8 mouse cellular contexts compared by ENCODE assay signal in the genomic region with DNA sequence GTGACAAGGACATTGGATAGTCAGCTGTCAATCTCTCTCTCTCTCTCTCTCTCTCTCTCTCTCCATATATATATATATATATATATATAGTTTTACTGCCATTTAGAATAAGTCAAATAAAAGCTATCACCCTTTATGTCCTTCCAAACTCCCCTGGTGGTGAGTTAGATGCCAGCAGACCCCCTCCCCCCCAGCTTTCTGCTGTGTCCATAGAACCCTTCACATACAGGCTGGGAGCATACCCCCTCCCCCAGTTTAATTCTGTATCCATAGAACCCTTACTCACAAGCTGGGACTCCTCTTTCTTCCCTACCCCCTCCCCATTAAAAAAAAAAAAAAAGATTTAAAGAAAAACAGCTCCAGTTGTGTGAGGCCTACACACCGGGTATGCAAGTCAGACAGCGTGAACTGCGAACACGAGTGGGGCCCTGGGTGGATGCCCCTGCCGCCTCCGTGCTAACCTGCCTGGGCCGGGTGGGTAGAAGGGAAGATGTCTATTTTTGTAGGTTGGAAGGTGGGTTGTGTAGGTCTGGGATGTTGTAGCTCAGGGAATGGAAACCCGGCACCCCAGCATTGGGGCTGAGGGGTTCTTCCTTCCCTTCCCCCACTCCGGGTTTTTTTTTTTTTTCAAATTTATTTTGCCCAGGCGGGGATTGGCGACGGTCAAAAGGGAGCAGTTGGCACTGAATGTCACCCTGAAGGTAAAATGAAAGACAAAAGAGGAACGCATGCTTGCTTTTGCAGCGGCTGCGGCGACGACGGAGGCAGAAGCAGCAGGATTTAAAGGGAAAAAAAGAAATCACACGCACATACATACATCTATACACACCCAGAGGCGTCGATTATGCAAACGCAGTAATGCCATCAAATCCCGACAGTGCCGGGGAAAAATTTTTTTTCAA. TPM values are rescaled to one million over a fixed set of nuclear protein-coding genes. Genes with fewer than 3 reads are reported as not detected.
A peak's percentile ranks its signal among the peaks of the same experiment; 100 is the strongest.
DNase-seq lines count a peak whose midpoint lies in the region; ATAC-seq and TF ChIP-seq lines count a peak whose summit lies in the region.

No protein-coding gene starts in this region.

- WGBS in liver, embryonic 13.5 days (ENCODE audit: insufficient replicate concordance): 17% methylated on average over 24 of the region's 24 CpGs
- WGBS in stomach, postnatal 0 days: 16% methylated on average over 24 of the region's 24 CpGs

- H3K4me3 ChIP-seq in layer of hippocampus, adult 2 months: peak overlapping the region; percentile 73
- peak overlapping the region; percentile 68 for H3K4me3 ChIP-seq in cortical plate, adult 2 months (ENCODE audit: insufficient read depth, low read length)
- H3K4me3 ChIP-seq in liver, embryonic 13.5 days (replicated peaks): peak overlapping the region; percentile 53
- peak overlapping the region; percentile 48 for H3K4me3 ChIP-seq in stomach, postnatal 0 days (ENCODE audit: low read depth, low read length)

- DNase-seq in layer of hippocampus, adult 2 months (ENCODE audit: low spot score in 2 of 2): no peak
- DNase-seq in layer of hippocampus, adult 9-10 months (ENCODE audit: low spot score): no peak
- DNase-seq in heart, postnatal 4 days: peak; percentile 22
- no peak for DNase-seq in liver, embryonic 13.5 days
- DNase-seq in stomach, postnatal 0 days (ENCODE audit: low spot score): no peak
- no peak for DNase-seq in thymus, postnatal 36 days
- no peak for DNase-seq in spleen, postnatal 36 days (ENCODE audit: low spot score in 2 of 2)

- no peak for ATAC-seq in liver, embryonic 13.5 days (ENCODE audit: low read depth)
- ATAC-seq in stomach, postnatal 0 days (ENCODE audit: low FRiP score, low TSS enrichment): peak; percentile 24; the same call in 1 of the 2 replicates

- peaks cover 30% of the 10 kb centered on the region for H3K27me3 ChIP-seq in liver, embryonic 13.5 days
- no peaks in the 10 kb centered on the region for H3K27me3 ChIP-seq in stomach, postnatal 0 days (ENCODE audit: control insufficient read depth, insufficient read depth, low read length)

- H3K27ac ChIP-seq in layer of hippocampus, adult 2 months: peak overlapping the region; percentile 90
- peak overlapping the region; percentile 28; the same call in 1 of the 2 replicates for H3K27ac ChIP-seq in cortical plate, adult 2 months (ENCODE audit: insufficient read depth, low read length)
- H3K27ac ChIP-seq in liver, embryonic 13.5 days: no peak overlapping the region
- no peak overlapping the region for H3K27ac ChIP-seq in stomach, postnatal 0 days (replicated peaks)

- no peak for TF ChIP-seq POLR2A in cortical plate, adult 2 months (IDR thresholded peaks at IDR 0.05; ENCODE audit: extremely low read depth, insufficient read depth, low read length)

- no peaks in the 10 kb centered on the region for H3K36me3 ChIP-seq in liver, embryonic 13.5 days
- H3K36me3 ChIP-seq in stomach, postnatal 0 days (ENCODE audit: control insufficient read depth, insufficient read depth, low read length): no peaks in the 10 kb centered on the region

- no peaks in the 10 kb centered on the region for H3K9me3 ChIP-seq in liver, embryonic 13.5 days (replicated peaks)
- H3K9me3 ChIP-seq in stomach, postnatal 0 days (ENCODE audit: control insufficient read depth, low read length): no peaks in the 10 kb centered on the region

- TF ChIP-seq CTCF in layer of hippocampus, adult 2 months (conservative IDR thresholded peaks at IDR 0.05): peak; percentile 21
- no peak for TF ChIP-seq CTCF in cortical plate, adult 2 months (IDR thresholded peaks at IDR 0.05; ENCODE audit: extremely low read depth, insufficient read depth, low read length)
- TF ChIP-seq CTCF in stomach, postnatal 0 days (IDR thresholded peaks at IDR 0.05; ENCODE audit: low read depth): no peak

- peak overlapping the region; percentile 69 for H3K4me2 ChIP-seq in liver, embryonic 13.5 days
- peak overlapping the region; percentile 90 for H3K4me2 ChIP-seq in stomach, postnatal 0 days (replicated peaks; ENCODE audit: low read depth)

- H3K4me1 ChIP-seq in cortical plate, adult 2 months (ENCODE audit: control insufficient read depth, insufficient read depth, low read length): peaks cover 1% of the 10 kb centered on the region
- H3K4me1 ChIP-seq in liver, embryonic 13.5 days (replicated peaks): peaks cover 9% of the 10 kb centered on the region; the same call in 1 of the 2 replicates
- H3K4me1 ChIP-seq in stomach, postnatal 0 days (replicated peaks; ENCODE audit: control insufficient read depth, insufficient read depth): no peaks in the 10 kb centered on the region

- TF ChIP-seq EP300 in stomach, postnatal 0 days (optimal IDR thresholded peaks at IDR 0.05): no peak

- no peak overlapping the region for H3K9ac ChIP-seq in liver, embryonic 13.5 days
- H3K9ac ChIP-seq in stomach, postnatal 0 days (ENCODE audit: low read length): peak overlapping the region; percentile 31; the same call in 1 of the 2 replicates

RNA-seq across cellular contexts. Expression of gene Esrrg, which starts 42.4 kb away (rescaled TPM):
- total RNA-seq in layer of hippocampus, adult 2 months (2021): 10 to 100 TPM; 10.9 to 12.6 TPM
- polyA plus RNA-seq in cortical plate, adult 2 months (2012; rRNA removed): 11.7 and 12.7 TPM in 2 replicates
- 10 to 100 TPM; 37.9 to 50.1 TPM for total RNA-seq in heart, postnatal 4 days (2021)
- 0.06 and 0.07 TPM in 2 replicates for polyA plus RNA-seq in liver, embryonic 13.5 days (2015; fragmentation: Nextera tagmentation; extraction: Ambion mirVana)
- polyA plus RNA-seq in stomach, postnatal 0 days (2015; fragmentation: Nextera tagmentation; extraction: Ambion mirVana): 7.4 and 9.3 TPM in 2 replicates

Comparison
In these comparisons a context has a peak if more than half of its experiments do, and no peak if none do; other contexts are left out.
1. H3K27ac ChIP-seq: peak in layer of hippocampus, adult 2 months (single experiment) and cortical plate, adult 2 months (single experiment); none in liver, embryonic 13.5 days (single experiment) and stomach, postnatal 0 days (single experiment).
2. Peak in every context shown above with its lines, with median percentiles within 50 percentile points of each other: H3K4me3 ChIP-seq.